Mouse (Mus musculus): Measurements from ENCODE around the gene Zfyve27. TPM values are rescaled to one million over a fixed set of nuclear protein-coding genes. Genes with fewer than 3 reads are reported as not detected.

The Zfyve27 gene
- total RNA-seq, 2 experiments from 2014 or later: 93.8 to 94.6 TPM

DNA sequence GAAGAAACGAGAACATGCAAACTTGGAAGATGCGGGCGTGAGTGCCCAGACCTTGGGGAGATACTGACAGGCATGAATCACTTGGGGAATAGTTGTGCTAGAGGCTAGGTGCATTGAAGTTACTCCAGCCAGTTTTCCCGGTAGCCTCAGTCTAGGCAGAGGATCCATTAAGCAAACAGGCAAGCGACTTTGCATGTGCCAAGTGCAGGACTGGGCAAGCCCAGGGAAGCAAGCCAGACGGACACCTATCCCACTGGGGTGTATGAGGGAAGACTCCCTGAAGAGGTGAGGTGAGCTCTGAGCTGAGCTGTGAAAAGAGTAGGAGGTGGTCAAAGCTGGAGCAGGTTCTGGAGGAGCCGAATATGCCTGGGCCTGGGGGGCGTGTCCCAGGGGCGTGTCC, 3.7 kb downstream of the Zfyve27 start:
- intact Hi-C loops (cut with DNase I): loop anchor here (5.0 kb wide), 1 partner anchor 75 kb away; the partner anchor contains the start of gene Pi4k2a
- no peak for DNase-seq (ENCODE audit: low spot score in 2 of 2)

DNA sequence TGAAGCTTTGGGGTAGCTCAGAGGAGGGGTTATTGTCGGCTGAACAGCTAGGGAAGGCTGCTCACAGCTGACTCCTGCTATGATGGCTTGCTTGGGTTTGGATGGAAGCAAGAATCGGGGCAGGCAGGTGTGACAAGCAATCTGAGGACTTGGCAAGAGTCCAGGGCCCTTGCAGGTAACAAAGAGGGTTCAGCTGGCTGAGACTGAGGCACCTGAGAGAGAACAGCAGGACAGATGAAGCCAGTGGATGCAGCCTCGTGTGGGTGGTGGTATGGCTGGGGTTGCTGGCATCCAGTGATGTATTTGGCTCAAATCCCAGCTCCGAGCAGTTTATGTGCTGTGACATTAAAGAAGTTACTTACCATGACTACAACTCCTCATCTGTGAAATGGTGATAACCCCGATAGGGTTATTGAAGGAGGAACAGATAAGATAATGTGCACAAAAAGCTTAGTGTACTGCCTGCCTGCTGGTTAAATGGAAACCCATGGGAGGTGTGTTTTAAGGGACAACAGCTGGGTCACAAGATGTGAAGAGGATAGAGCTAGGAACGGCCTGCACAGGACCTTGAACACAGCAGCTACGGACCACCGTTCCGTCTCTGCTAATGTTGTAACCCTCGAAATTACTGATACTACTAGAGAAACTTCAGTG, 5.7 kb downstream of the Zfyve27 start:
- peak in 1 of 2 experiments; percentile 50 for DNase-seq (ENCODE audit: low spot score in 2 of 2)
- intact Hi-C loops (cut with DNase I): loop anchor here (5.0 kb wide), 1 partner anchor 77 kb away; the partner anchor contains the start of gene Pi4k2a

DNA sequence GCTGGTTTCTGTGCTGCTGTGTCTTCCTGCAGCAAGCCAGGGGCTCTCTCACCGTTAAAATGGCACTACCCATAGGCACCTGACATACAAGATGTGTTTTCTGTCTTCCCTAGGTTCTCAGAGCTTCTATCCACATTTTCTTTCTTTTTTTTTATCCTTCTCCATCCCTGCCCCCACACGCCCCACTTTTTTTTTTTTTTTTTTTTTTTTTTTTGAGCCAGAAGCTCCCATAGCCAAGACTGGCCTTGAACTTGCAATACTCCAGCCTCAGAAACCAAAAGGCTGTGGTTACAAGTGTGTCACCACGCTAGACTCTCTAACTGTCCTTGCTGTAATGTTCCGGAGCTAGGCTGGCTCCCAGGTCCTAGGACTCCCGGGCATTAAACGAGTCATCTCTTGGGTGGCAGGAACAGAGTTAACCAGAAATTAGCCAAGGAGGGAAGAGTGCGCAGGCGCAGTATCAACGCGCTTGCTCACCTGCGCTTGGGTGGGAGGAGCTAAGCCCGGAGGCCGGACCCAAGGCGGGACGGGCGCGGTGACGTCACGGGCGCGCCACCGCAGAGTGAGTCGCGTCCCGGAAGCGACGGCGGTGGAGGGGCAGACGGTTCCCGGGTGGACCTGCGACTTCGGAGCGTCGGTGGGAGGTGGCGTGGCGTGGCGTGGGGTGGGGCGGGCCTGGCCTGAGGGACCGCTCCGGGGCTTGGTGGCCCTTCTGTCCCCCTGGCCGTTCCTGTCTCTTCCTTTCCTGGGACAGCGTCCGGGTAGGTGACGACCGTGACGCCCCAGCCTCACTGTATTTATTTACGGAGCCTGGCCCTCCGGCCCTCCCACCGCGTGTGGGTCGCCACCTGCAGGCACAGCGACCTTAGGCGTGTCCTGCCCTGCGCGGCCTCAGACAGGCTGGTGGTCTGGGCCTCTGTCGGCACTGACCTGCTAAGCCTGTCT, 6.5 kb downstream of the Zfyve27 start:
- intact Hi-C loops (cut with DNase I): no loop called here
- peak; percentile 94 to 95 for DNase-seq (ENCODE audit: low spot score in 2 of 2)

DNA sequence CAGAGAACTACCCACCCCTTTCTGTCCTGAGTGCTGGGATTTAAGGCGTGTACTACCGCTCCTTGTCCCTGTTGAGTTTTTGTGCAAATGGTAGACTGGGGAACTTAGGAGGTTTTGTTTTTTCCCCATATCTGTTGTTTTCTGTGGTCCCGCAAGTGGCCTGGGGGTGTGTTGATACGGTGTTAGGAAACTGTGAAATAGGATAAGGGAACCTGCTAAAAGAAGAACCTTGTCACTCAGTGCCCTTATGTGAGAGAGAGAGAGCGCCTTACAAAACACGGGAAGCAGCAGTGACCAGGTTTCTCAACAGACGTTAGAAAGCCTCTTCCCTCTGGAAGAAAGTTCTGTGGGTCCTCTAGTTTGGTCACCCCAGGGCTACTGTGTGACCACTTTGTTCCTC, 13.1 kb downstream of the Zfyve27 start:
- intact Hi-C loops (cut with DNase I): no loop called here
- no peak for DNase-seq (ENCODE audit: low spot score in 2 of 2)

DNA sequence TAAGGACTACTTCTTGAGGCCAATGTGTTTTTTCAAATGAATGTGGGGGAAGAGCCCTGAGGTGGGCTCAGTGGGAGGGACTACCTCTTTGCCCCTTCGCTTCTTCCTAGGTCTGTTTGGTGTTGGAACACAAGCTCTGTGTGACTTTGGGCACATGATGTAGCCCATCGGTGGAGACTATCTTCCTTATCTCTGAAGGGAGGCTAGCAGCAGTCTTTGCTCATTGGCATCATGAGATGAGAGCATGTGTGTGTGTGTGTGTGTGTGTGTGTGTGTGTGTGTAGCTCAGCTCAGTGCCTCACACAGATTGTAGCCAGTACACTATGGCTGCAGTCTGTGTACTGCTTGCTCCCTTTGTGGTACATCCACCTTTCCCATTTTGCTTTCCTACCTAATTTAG, 13.7 kb downstream of the Zfyve27 start:
- DNase-seq (ENCODE audit: low spot score in 2 of 2): no peak
- intact Hi-C loops (cut with DNase I): no loop called here

DNA sequence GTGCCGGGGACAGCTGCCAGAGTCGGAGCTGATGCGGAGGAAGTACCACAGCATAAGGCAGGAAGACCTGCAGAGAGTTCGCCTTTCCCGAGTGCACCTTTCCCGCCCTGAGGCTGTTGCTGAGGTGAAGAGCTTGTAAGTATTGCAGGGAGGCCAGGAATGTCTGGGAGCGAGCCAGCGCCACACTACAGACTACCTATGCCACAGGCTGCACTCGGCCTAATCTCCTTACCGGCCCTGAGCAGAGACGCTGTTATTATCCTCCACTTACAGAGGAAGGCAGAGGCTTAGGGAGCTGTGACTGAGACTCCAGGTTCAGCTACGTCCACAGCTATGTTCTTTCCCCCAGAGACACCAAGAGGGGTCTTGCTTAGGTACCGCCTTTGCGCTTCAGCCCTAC, 15.6 kb downstream of the Zfyve27 start:
- intact Hi-C loops (cut with DNase I): no loop called here
- no peak for DNase-seq (ENCODE audit: low spot score in 2 of 2)

DNA sequence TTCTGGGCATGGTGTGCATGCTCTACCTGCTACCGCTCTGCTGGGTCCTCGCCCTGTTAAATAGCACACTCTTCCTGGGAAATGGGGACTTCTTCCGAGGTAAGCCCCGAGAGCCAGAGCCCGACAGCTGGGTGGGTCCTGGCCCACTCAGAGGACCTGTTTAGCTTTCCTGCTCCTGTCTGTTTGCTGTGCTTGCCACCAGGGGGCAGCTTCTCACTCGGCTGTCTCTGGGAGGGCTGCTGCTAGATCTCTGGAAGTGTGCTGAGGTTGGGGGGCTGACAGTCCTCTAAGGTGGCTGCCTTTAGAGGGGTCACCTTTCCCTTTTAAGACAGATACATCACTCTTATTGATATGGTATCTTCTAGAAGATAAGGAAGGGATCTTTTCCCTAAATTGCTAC, 18.9 kb downstream of the Zfyve27 start:
- intact Hi-C loops (cut with DNase I): no loop called here
- no peak for DNase-seq (ENCODE audit: low spot score in 2 of 2)

DNA sequence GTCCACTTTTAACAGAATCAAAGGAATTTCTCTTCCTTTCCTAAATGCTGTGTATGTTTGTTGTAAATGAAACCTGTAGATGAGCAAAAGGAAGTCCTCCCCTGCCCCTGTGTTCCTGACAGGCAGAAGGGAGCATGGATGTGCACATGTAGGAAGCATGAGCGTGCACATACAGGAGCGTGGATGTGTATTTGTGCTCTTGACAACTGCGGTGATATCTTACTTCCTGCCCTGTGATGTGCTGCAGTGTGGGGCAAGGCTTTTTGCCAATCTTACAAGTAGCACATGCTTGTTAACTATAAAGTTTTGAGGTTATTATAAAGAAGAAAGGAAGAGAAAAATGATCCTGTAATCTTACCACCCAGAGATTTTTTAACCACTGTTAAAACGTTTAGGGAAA, 26.0 kb downstream of the Zfyve27 start:
- no peak for DNase-seq (ENCODE audit: low spot score in 2 of 2)
- intact Hi-C loops (cut with DNase I): loop anchor here (5.0 kb wide), 1 partner anchor 83 kb away; no protein-coding TSS in a partner anchor

DNA sequence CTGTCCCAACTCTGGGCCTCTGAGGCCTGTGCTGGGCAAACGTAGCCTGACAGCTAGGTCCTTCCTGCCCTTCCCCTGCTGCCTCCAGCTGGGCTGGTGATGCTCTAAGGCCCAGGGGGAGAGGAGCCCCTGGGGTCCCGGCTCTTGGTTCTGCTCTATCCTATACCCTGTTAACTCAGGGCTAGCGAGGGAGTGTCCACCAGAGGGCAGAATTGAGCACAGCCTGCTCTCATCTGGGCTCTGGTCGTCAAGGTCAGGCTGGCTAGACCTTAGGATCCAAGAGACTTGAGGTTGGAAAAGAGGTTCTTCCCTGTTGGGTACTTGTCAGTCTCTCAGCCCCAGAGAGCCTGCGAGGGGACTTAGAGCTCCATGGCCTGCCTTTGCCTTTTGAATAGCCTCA, 26.7 kb downstream of the Zfyve27 start:
- peak in 1 of 2 experiments; percentile 64 for DNase-seq (ENCODE audit: low spot score in 2 of 2)
- intact Hi-C loops (cut with DNase I): loop anchor here (5.0 kb wide), 1 partner anchor 82 kb away; no protein-coding TSS in a partner anchor

DNA sequence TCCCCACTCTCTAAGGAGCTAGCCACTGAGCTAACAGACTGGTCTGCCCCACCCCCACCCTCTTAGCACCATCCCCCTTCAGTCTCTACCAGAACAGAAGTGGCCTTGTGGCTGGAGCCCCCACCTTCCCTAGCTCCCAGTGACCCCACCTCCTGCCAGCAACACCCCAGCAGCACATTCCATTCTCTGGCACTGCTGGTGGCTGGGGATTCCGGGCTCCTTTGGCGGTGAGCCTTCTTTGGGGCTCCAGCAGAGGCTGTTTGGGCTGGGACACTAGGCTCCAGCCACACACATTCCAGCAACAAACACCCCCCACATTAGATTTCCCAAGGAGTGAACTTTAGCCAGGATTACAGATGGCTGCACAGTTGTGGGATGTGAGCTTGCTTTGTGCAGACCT, 29.6 kb downstream of the Zfyve27 start:
- peak in 1 of 2 experiments; percentile 52 for DNase-seq (ENCODE audit: low spot score in 2 of 2)
- intact Hi-C loops (cut with DNase I): loop anchor here (5.0 kb wide), 1 partner anchor 79 kb away; no protein-coding TSS in a partner anchor

DNA sequence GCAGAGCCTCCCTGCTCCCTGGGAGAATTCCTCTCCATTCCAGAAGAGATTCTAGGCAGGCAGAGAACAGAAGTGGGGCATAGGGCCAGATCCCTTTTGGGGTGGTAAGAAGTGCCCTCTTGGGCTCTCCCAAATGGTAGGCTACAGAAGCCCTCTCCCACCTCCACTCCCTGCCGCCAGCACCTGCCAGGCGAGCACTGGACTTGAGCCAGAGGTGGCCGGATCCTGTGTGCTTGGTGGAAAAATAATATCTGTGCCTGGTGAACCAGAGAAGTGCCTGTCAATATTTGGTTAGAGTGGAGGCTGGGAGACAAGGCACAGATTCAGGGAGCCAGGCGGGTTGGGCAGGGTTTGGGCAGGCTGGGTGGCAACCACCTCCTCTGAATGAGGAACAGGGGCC, 32.6 kb downstream of the Zfyve27 start:
- intact Hi-C loops (cut with DNase I): no loop called here
- DNase-seq (ENCODE audit: low spot score in 2 of 2): no peak

DNA sequence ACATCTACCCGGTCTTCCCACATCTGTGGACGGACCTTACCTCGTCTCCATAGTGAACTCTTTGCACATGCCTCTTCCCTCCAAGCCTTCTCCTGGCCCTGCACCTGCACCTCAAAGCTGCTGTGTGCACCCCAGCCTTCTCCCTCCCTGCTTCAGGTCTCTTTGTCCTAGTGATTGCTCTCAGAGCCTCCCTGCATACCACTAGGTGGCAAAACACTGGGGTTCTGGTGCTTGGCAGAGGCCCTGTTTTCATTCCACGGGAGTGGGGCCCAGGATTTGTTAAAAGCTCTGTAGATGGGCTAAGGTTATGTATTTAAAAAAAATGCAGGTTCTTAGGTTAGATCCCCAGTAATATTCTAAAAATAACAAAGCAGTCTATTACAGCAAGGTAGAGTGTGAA, 33.3 kb downstream of the Zfyve27 start:
- no peak for DNase-seq (ENCODE audit: low spot score in 2 of 2)

DNA sequence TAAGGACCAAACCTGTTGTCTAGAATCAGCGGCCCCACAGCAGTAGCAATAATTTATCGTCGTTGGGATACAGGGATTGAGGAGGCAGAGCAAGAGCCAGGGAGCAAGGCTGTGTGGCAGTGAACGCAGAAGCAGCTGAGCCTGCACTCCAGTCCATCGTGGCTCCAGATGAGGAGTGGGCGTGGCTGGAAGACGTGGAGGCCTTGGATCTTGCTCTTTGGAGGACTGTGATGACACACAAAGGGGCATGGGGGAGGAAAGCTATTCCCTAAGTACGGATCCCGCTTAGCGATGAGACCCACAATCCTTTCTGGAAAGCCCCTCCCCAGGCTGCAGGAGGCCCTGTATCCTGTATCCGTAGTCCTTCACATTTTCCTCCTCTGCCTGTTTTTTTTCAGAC, 34.3 kb downstream of the Zfyve27 start:
- DNase-seq (ENCODE audit: low spot score in 2 of 2): no peak
- intact Hi-C loops (cut with DNase I): no loop called here

More for the DNA sequence above, 33.3 kb downstream of the Zfyve27 start:
- intact Hi-C loops (cut with DNase I): no loop called here

DNA sequence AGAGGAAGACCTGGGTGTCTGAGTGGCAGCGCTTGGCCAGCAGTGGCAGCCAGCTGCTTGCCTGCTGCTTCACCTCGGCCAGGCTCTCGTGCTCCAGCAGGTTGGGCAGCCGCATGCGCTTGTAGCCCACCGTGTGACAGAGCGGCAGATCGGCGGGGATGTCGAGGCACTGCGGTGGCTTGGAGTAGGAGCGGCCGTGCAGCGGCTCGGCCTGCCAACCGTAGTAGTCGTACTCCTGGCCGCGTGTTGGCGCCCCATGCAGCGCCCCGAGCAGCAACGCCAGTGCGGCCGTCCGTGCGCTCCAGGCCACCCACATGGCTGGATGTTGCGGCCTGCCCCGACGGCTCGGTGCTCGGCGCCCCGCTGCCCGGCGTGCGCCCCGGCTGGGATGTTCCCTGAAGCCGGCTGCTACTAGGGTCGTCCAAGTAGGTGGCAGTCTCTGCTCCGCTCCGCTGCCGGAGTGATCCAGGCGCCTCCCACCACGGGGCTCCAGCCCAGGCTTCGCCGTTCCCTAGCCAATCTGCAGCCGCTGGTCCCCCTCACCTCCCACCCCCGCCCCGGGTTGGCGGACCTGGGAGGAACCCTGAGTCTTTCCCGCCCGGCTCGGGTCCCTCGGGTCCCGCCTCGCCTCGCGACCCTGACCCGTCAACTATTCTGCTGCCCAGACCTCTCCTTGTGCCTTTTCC, 38.1 kb downstream of the Zfyve27 start, which contains the start of gene Sfrp5:
TSS of gene Sfrp5 (minus strand) at position 557 of the 686 bp plus-strand sequence.
- DNase-seq (ENCODE audit: low spot score in 2 of 2): no peak
- intact Hi-C loops (cut with DNase I): no loop called here

DNA sequence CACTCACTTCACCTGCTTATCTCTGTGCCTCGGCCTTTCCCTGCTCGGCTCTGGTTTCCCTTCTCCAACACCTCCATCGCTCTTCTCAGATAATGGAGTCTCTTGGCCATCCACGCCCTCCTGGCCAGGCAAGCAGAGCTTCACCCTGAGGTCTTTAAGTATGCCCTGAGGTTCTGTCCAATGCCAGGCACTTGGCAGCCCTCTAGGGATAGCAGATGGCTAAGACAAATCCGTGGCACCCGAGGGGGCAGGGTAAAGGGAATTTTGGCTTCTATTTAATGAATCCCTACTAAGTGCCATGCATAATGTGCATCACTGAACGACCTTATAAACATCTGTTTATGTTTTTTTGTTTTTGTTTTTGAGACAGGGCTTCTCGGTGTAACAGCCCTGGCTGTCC, 38.7 kb downstream of the Zfyve27 start:
- no peak for DNase-seq (ENCODE audit: low spot score in 2 of 2)
- intact Hi-C loops (cut with DNase I): no loop called here

DNA sequence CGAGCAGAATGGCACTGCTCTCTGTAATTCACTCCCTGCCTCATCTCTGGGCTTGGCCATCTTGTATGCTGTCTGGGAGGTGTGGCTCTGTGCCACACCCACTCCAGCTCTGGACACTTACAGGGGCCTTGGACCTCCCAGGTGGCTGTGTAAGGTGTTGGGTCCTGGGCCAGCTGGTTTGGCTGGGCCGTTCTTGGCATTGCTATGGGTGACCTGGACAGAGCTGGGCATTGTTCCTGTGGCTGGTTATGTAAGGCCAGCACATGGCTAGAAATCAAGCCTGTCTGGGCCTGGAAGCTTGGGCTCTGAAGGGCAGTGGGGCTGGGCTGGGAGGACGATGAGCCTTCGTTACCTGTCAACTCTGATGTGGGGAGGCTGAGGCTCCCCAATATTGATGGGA, 40.6 kb downstream of the Zfyve27 start:
- DNase-seq (ENCODE audit: low spot score in 2 of 2): no peak
- intact Hi-C loops (cut with DNase I): no loop called here

DNA sequence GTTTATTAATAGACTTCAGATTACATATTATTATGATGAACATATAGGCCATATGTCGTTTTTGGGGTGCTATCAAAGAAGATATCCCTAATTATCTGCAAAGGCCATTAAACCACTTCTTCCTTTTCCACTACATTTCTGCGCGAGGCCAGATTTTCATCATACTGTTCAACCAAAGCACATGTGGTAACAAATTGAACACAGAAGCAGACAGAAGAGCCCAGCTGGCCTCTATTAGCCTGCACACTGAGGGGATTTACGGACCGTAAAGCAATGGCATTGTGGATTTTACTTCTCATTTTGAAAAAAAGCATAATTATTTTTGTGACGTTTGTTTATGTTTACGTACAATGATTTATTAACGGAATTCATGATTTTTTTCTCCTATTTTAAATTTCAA, 41.5 kb downstream of the Zfyve27 start:
- intact Hi-C loops (cut with DNase I): no loop called here
- no peak for DNase-seq (ENCODE audit: low spot score in 2 of 2)

DNA sequence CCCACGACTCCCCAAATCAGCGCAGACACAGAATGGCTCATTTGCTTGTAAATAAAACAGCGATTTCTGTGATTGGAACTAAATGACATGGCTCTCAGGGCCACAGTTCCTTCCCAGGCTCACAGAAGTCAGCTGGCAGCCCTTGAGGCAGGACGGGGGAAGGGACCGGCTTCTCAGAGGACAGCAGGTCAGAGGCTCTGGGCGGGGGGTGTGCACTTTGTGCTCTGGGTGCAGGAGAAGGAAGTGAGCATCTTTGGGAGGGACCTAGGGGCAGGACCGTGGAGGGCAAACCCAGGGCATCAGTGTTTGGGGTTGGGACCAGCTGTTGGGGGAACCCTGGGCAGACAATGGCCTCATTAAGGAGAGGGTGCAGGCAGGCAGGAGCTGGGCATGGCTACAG, 45.7 kb downstream of the Zfyve27 start:
- no peak for DNase-seq (ENCODE audit: low spot score in 2 of 2)
- intact Hi-C loops (cut with DNase I): no loop called here

DNA sequence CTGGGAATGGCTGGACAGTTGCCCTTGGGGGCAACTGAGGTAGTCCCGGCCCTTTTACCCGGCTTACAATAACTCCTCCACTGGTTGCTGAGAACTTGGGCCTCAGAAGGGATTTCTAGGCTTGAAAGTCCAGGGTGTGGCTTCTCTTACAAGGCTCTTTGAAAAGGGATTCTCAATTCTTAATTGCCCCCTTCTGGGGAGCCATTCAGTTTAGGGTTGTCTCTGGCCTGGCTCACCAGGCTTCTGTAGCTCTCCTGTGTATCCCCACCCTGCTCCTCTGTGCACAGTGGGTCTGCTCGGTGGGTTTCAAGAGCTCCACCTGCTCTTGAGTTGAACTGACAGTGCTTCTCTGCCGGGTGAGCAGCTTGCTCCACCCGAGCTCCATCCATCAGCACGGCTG, 46.2 kb downstream of the Zfyve27 start:
- DNase-seq (ENCODE audit: low spot score in 2 of 2): no peak

DNA sequence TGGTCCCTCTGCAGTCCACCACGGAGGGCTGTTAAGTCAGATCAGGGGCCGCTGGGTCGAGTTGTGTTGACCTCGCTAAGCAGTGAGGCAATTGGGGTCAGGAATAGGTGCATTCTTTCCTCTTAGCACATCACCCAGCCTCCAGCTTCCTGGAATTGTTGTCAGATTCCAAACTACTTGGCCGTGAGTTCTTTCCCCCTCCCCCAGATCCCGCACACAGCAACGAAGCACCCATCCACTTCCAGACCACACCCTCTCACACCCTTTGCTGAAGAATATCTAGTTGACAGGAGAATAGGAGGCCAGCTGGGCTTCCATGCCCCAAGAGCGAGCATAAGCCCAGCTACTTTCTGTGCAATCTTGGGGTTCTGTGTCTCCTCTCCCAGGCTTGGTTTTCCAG, 48.2 kb downstream of the Zfyve27 start:
- intact Hi-C loops (cut with DNase I): no loop called here
- DNase-seq (ENCODE audit: low spot score in 2 of 2): no peak

More for the DNA sequence above, 46.2 kb downstream of the Zfyve27 start:
- intact Hi-C loops (cut with DNase I): no loop called here

Data from left cerebral cortex, postnatal 14 days (tissue).